Mouse (Mus musculus): Measurements from ENCODE around the gene Kcnk4. TPM values are rescaled to one million over a fixed set of nuclear protein-coding genes. Genes with fewer than 3 reads are reported as not detected.
A peak's percentile ranks its signal among the peaks of the same experiment; 100 is the strongest.
"Not testable (repeated sequence)": the region's sequence is repeated elsewhere in the genome, so short reads cannot be mapped to it uniquely, and the experiment has no call there.

Gene Kcnk4
- total and polyA plus RNA-seq, 3 experiments: 0.21 to 0.80 TPM; not detected in 1

- H3K36me3 ChIP-seq (replicated peaks in 1 of 2; ENCODE audit: control insufficient read depth in 1 of 2, insufficient read depth in 1 of 2, low read length in 1 of 2): peaks cover 37 to 70% of the 10 kb centered on the region in 2 experiments
- in situ Hi-C loops (cut with MboI; ENCODE audit: low pct_ligation_motif_present, low pct_unique_long_range_greater_than_20kb, low sequenced_read_pairs): no loop called here
These were observed 22.9 kb downstream of the Kcnk4 start for GRCm38 (mm10) chr19:6911101-6912074.

GRCm38 (mm10) chr19:6910306-6910705 is 24.0 kb downstream of the Kcnk4 start:
- peaks cover 10 to 29% of the 10 kb centered on the region in 2 experiments; a peak in 3 of 4 replicates for H3K4me1 ChIP-seq (ENCODE audit: control insufficient read depth in 1 of 2, insufficient read depth in 2 of 2)
- peak; percentile 54 for DNase-seq (ENCODE audit: extremely low read depth)
- H3K4me2 ChIP-seq (ENCODE audit: insufficient read depth, low read depth, poor library complexity, severe bottlenecking): peak overlapping the region; percentile 63; the same call in 1 of the 2 replicates
- H3K79me2 ChIP-seq (replicated peaks; ENCODE audit: control insufficient read depth, extremely low read depth, insufficient read depth, poor library complexity, severe bottlenecking): peaks cover 21% of the 10 kb centered on the region
- H3K27ac ChIP-seq (ENCODE audit: insufficient read depth, low read depth): peak overlapping the region; percentile 97
- in situ Hi-C loops (cut with MboI; ENCODE audit: low pct_ligation_motif_present, low pct_unique_long_range_greater_than_20kb, low sequenced_read_pairs); H3K9me3 ChIP-seq (replicated peaks; ENCODE audit: low read length); H3K27me3 ChIP-seq (replicated peaks); dilution Hi-C loops (cut with MboI; ENCODE audit: extremely low pct_ligation_motif_present, extremely low pct_unique_long_range_greater_than_20kb, low sequenced_read_pairs): not testable (repeated sequence)
- peak overlapping the region; percentile 85 to 100 (median 92) for H3K4me3 ChIP-seq (replicated peaks in 1 of 3; ENCODE audit: low read depth in 2 of 3, low read length in 2 of 3, poor library complexity in 1 of 3)
- peaks cover 44 to 68% of the 10 kb centered on the region in 2 experiments for H3K36me3 ChIP-seq (replicated peaks in 1 of 2; ENCODE audit: control insufficient read depth in 1 of 2, insufficient read depth in 1 of 2, low read length in 1 of 2)
- H3K9ac ChIP-seq (ENCODE audit: insufficient read depth, low read depth): peak overlapping the region; percentile 94

More at GRCm38 (mm10) chr19:6911101-6912074, 22.9 kb downstream of the Kcnk4 start:
- Histone ChIP-seq H3K4me2 (ENCODE audit: insufficient read depth, low read depth, poor library complexity, severe bottlenecking) (peak overlapping the region; percentile 63; the same call in 1 of the 2 replicates), H3K9ac (ENCODE audit: insufficient read depth, low read depth) (no peak overlapping the region), H3K4me1 (ENCODE audit: control insufficient read depth in 1 of 2, insufficient read depth in 2 of 2) (peaks cover 10 to 29% of the 10 kb centered on the region in 2 experiments; a peak in 3 of 4 replicates), H3K27ac (ENCODE audit: insufficient read depth, low read depth) (no peak overlapping the region), H3K9me3 (replicated peaks; ENCODE audit: low read length) (no peaks in the 10 kb centered on the region), H3K27me3 (replicated peaks) (no peaks in the 10 kb centered on the region), H3K79me2 (replicated peaks; ENCODE audit: control insufficient read depth, extremely low read depth, insufficient read depth, poor library complexity, severe bottlenecking) (peaks cover 21% of the 10 kb centered on the region), H3K4me3 (replicated peaks in 1 of 3; ENCODE audit: low read depth in 2 of 3, low read length in 2 of 3, poor library complexity in 1 of 3) (peak overlapping the region in 2 of 3 experiments; percentile 10 to 41)
- dilution Hi-C loops (cut with MboI; ENCODE audit: extremely low pct_ligation_motif_present, extremely low pct_unique_long_range_greater_than_20kb, low sequenced_read_pairs): no loop called here
- no peak for DNase-seq (ENCODE audit: extremely low read depth)
- TF ChIP-seq ETS1 (conservative IDR thresholded peaks at IDR 0.05; ENCODE audit: low read depth, low read length): no peak
- peak; percentile 76 for TF ChIP-seq POLR2AphosphoS2 (IDR thresholded peaks at IDR 0.05; ENCODE audit: low read depth, low read length)
- TF ChIP-seq ZMIZ1 (IDR thresholded peaks at IDR 0.05; ENCODE audit: low read depth, low read length): 0 out of 2 replicates have a peak, but pooled peaks have one; percentile 12

- Histone ChIP-seq H3K9ac (ENCODE audit: insufficient read depth, low read depth) (peak within 1 kb of the TSS; percentile 94), H3K4me1 (ENCODE audit: control insufficient read depth in 1 of 2, insufficient read depth in 2 of 2) (peaks cover 10 to 29% of the 10 kb centered on the region in 2 experiments; a peak in 3 of 4 replicates), H3K36me3 (replicated peaks in 1 of 2; ENCODE audit: control insufficient read depth in 1 of 2, insufficient read depth in 1 of 2, low read length in 1 of 2) (peaks cover 44 to 72% of the 10 kb centered on the region in 2 experiments), H3K27me3 (replicated peaks) (no peaks in the 10 kb centered on the region), H3K4me2 (ENCODE audit: insufficient read depth, low read depth, poor library complexity, severe bottlenecking) (peak within 1 kb of the TSS; percentile 87), H3K4me3 (replicated peaks in 1 of 3; ENCODE audit: low read depth in 2 of 3, low read length in 2 of 3, poor library complexity in 1 of 3) (peak within 1 kb of the TSS; percentile 85 to 100 (median 92)), H3K9me3 (replicated peaks; ENCODE audit: low read length) (no peaks in the 10 kb centered on the region), H3K79me2 (replicated peaks; ENCODE audit: control insufficient read depth, extremely low read depth, insufficient read depth, poor library complexity, severe bottlenecking) (peaks cover 21% of the 10 kb centered on the region), H3K27ac (ENCODE audit: insufficient read depth, low read depth) (peak within 1 kb of the TSS; percentile 97)
- peak; percentile 97 for DNase-seq (ENCODE audit: extremely low read depth)
- in situ Hi-C loops (cut with MboI; ENCODE audit: low pct_ligation_motif_present, low pct_unique_long_range_greater_than_20kb, low sequenced_read_pairs) (no loop called here), dilution Hi-C loops (cut with MboI; ENCODE audit: extremely low pct_ligation_motif_present, extremely low pct_unique_long_range_greater_than_20kb, low sequenced_read_pairs) (no loop called here)
- TF ChIP-seq MAFK (IDR thresholded peaks at IDR 0.05; ENCODE audit: insufficient replicate concordance, low read length) (0 out of 2 replicates have a peak, but pooled peaks have one; percentile 11), NELFE (IDR thresholded peaks at IDR 0.05; ENCODE audit: low read depth, low read length) (peak; percentile 86), USF1 (IDR thresholded peaks at IDR 0.05; ENCODE audit: low read depth, low read length) (peak; percentile 11; the same call in 1 of the 2 replicates), RCOR1 (conservative IDR thresholded peaks at IDR 0.05; ENCODE audit: low read depth, low read length) (no peak), POLR2A (IDR thresholded peaks at IDR 0.05; ENCODE audit: low read depth, low read length) (peak; percentile 83), MAX (IDR thresholded peaks at IDR 0.05; ENCODE audit: low read length) (peak; percentile 85), HCFC1 (IDR thresholded peaks at IDR 0.05; ENCODE audit: low read depth, low read length) (peak; percentile 85), MXI1 (IDR thresholded peaks at IDR 0.05; ENCODE audit: low read depth, low read length) (peak; percentile 94), CHD2 (IDR thresholded peaks at IDR 0.05; ENCODE audit: low read length) (peak; percentile 55), TBP (conservative IDR thresholded peaks at IDR 0.05; ENCODE audit: low read depth, low read length) (0 out of 2 replicates have a peak, but pooled peaks have one; percentile 58), USF2 (conservative IDR thresholded peaks at IDR 0.05; ENCODE audit: low read depth, low read length) (no peak), E2F4 (IDR thresholded peaks at IDR 0.05; ENCODE audit: insufficient replicate concordance, low read depth, low read length) (no peak), NRF1 (IDR thresholded peaks at IDR 0.05; ENCODE audit: low read depth, low read length) (peak; percentile 41; the same call in 1 of the 2 replicates), ELF1 (IDR thresholded peaks at IDR 0.05; ENCODE audit: low read depth, low read length) (peak; percentile 92), MAZ (IDR thresholded peaks at IDR 0.05; ENCODE audit: low read depth, low read length) (peak; percentile 29; the same call in 1 of the 2 replicates), PAX5 (IDR thresholded peaks at IDR 0.05; ENCODE audit: low read length) (no peak), BHLHE40 (IDR thresholded peaks at IDR 0.05; ENCODE audit: low read depth, low read length) (peak; percentile 82), SMC3 (IDR thresholded peaks at IDR 0.05; ENCODE audit: low read depth, low read length) (no peak)
These were observed 24.6 kb downstream of the Kcnk4 start, which contains the start of the genes Trmt112 and Prdx5 for GRCm38 (mm10) chr19:6909507-6910289. Gene Trmt112 (plus strand): TSS chr19:6909698. Gene Prdx5 (minus strand): TSS chr19:6910106.

Measured in CH12.LX (cell line).